Mouse (Mus musculus) heart, adult 2 months (tissue): ENCODE data around the gene Zfand4.

Experiments
- CTCF ChIP-seq: fragments of 200-600 bp; IDR thresholded peaks from 2 replicates; pipeline ENCODE4 v1.8.1; 2022; ENCODE audit warnings: antibody characterized with exemption, mild to moderate bottlenecking, moderate library complexity
- POLR2A ChIP-seq: fragments of 200-500 bp; IDR thresholded peaks from 2 replicates; pipeline ENCODE4 v1.6.1; 2011; ENCODE audit warnings: mild to moderate bottlenecking, low read depth, low read length, control low read depth; ENCODE audit not compliant: insufficient read depth

- peak; percentile 96 for TF ChIP-seq CTCF
- TF ChIP-seq POLR2A: no peak
Observed at GRCm38 (mm10) chr6:116228785-116229525, 35.1 kb upstream of the Zfand4 start.
